Mouse (Mus musculus) heart, adult 18-20 months (tissue): ENCODE results near the gene Tmem94. TPM values are rescaled to one million over a fixed set of nuclear protein-coding genes. Genes with fewer than 3 reads are reported as not detected.
"Not testable (repeated sequence)": the region's sequence is repeated elsewhere in the genome, so short reads cannot be mapped to it uniquely, and the experiment has no call there.

Experiments used
- DNase-seq, 2 experiments: peaks; one replicate each; pipeline ENCODE4 v3.0.0; 2021 to 2022; ENCODE audit warnings: mixed read lengths in 1 of 2
- long read RNA-seq, 2 experiments: library from polyadenylated mRNA; stranded (forward); transcript quantifications; one replicate each; pipeline ENCODE4 v2.0.0; 2021
- total RNA-seq, 2 experiments: library from RNA; stranded (reverse); gene quantifications; 2 replicates each; pipeline ENCODE4 v1.2.3; 2021

The Tmem94 gene
- total RNA-seq: 100 to 1,000 TPM in 1 of 2 experiments, 10 to 100 TPM in 1; 96.6 to 104 TPM
- long read RNA-seq, experiment 1, partial matches to known transcripts: 10 of 13 reads
- long read RNA-seq, experiment 1, other reads (novel, unspliced or antisense): 3 of 13 reads
- long read RNA-seq, experiment 2, partial matches to known transcripts: 5 of 5 reads
- long read RNA-seq, experiment 2, other reads (novel, unspliced or antisense): 0 of 5 reads

DNA sequence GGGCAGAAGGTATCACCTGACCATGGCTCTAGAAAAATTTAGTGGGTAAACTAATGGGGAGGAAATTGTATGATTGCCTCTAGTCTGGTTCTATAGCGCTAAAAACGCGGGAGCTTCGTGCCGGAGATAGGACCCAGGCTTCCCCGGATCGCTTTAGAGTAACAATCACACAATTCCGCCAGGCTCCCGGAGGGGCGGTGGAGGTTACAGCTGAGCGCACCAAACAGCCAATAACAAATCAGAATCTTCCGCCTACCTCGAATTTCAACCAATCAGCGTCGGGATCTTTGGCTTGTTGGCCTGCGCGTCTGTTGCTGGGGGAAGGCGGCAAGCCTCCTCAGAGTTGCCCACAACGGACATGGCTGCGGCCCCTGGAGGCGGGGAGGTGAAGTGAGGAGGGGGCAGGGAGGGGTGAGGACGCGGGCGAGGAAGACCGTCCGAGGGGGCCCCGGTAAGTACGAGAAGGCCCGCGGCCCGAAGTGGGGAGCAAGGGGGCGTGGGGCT is at the start of gene Tmem94:
TSS of gene Tmem94 (plus strand) at position 331 of the 504 bp plus-strand sequence.
- DNase-seq: peak; percentile 98 to 99

DNA sequence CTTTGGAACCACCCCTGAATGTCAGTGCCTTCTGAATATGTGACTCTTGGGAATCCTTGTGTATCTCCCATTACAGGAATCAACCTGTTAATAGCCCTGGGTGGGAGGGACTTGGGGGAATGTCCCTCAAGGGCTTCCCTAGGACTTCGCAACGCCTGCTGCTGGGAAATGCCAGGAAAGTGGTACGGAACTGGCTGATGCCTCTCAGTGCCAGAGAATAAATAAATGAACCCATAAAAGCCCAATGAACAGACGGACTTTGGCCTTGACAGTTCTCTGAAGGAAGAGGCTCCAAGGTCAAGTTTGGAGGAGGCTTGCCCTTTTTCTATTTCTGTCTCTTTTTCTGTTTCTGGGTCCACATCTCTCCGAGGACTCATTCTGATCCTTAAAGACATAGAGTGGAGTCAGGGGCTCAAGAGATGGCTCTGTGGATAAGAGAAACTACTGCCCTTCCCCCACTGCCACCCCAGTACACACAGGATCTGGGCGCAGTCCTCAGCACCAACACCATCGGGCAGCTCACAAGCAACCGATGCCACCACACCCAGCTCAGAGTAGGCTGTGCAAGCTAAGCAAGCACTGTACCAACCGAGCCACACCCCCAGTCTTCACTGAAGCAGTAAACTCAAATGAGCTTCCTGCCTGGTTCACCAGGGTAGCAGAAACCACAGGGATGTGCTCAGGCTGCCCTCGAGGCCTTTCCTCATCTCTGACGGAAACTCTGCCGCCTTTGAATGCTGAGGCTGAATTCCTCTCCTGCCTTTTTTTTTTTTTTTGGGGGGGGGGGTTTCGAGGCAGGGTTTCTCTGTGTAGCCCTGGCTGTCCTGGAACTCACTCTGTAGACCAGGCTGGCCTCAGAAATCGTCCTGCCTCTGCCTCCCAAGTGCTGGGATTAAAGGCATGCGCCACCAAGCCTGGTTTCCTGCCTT is 48.6 kb upstream of the Tmem94 start:
- DNase-seq: no peak

DNA sequence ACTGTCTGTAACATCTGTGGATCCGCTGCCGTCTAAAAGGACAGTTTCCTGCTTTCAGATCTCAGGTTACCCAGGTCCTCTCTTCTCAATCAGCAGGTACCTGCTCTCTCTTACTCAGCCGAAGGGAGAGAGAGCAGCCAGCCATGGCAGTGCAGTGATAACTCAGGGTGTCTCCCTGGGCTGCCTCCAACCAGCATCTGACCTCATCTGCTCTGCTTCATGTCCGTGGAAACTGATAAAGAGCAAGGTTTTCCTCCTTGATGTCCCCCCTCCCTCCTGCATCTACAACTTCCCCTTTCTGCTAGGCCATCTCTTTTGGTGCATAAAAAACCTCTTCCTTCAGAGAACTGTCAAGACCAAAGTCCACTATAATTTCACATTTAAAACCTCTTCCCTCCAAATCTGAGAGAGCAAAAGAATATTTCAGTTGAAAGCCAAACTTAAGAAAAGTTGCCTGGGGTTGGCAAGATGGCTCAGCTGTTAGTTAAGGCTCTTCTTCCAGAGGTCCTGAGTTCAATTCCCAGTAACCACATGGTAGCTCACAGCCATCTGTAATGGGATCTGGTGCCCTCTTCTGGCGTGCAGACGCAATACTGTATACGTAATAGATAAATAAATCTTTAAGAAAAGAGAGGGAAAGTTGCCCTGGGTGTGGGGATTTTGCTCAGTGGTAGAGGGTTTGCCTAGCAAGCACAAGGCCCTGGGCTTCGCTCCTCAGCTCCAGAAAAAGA is 47.4 kb upstream of the Tmem94 start:
- DNase-seq: no peak

DNA sequence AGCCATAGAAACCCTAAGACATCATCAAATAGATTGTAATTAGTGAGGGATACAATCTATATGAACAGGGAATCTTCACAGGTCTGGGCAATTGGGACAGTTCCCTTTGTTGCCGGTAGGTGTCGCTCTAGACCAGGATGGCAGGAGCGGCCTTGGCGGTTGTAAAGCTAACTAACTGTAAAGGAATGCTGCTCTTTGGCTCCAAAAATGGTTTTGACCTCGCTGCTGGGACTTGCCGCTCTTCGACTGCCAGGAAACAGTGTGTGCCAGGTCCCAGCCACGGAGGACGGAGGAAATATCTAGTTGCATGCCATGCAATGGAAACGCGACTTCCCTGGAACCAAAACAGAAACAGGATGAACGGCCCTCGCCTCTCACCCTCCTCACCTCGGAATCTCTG is 42.6 kb upstream of the Tmem94 start:
- DNase-seq: peak; percentile 88 to 95

DNA sequence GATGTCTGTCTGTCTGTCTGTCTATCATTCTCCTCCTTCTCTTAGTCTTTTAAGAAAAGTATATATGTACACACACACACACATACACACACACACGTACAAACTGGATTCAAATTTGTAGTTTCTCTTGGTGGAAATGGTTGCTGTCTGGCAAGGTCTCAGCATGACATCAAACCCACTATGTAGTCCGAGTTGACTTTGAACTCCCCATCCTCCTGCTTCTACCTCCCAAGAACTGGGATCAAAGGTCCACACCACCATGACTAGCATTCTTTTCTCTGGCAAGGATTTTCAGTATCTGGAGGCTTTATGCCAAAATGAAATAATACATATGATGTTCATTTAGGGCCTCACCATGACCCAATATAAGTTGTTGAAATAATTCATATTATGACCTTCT is 42.0 kb upstream of the Tmem94 start:
- no peak for DNase-seq

- DNase-seq: no peak
Measured at GRCm38 (mm10) chr11:115734041-115734686, 31.1 kb upstream of the Tmem94 start.

DNA sequence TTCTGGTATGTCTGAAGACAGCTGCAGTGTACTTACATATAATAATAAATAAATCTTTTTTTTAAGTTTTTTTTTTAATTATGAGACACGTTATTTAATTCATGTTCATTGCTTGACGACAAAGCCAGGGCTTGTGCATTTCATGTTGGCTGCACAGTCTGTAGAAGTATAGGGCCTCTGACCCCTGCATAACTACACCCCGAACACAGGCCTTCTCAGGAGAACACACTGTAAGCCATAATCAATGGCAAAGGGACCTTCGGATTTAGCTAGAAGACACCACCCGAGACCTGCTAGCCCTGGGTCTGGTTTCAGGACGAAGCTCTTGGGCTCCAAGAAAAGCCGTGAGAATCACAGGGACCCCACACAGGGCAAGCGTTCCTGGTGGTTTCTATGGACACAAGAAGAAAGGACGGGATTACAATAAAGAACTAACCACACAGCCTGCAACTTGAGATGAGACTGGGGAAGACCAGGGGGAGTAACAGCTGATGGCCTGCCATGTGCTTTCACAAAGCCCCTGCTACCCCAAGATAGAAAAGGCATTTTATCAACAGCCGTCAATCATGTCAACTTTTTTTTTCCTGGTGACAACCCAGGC is 27.5 kb upstream of the Tmem94 start:
- DNase-seq: no peak

DNA sequence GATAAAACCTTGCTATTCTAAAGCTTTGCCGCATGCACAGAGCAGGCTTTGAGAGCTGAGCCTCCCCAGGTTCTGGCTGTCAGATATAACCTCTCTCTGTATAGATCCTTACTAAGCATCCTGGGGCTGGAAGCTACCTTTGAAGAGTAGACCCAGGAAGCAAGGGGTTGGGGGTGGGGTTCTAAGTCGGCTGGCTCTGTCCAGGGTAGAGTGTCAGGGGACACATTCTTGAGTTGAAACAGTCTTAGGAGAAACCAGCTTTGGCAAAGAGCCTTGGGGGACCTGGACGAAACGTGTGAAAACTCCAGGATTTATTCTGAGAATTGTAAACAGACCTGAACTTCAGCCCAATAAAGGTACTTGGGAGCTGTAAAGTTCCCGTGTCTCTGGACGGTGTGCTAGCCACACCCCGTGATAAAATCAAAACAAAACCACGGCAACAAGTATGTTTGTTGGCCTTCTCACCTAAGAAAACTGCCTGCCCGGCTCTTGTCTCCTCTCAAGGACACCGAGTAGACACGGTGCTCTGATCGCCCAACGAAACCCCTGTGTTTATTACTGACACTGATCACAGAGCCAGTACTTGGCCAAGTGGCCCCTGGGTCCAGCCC is 26.9 kb upstream of the Tmem94 start:
- DNase-seq: peak in 1 of 2 experiments; percentile 37

DNA sequence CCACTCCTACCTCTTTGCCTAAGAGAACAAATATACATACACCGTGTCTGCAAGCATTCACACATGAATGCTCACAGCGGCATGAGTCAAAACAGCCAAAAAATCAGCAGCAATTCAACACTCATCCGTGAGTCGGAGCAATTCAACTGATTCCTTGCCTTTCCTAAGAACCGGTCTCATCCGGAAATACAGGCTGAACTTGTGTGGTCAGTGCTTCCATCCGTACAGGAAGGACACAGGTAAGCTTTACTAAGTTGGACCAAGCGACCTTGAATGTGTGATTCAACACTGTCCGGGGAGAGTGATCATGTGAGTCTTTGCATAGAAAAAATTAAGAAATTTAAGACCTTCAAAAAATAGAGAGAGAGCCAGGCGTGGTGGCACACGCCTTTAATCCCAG is 24.2 kb upstream of the Tmem94 start:
- no peak for DNase-seq

DNA sequence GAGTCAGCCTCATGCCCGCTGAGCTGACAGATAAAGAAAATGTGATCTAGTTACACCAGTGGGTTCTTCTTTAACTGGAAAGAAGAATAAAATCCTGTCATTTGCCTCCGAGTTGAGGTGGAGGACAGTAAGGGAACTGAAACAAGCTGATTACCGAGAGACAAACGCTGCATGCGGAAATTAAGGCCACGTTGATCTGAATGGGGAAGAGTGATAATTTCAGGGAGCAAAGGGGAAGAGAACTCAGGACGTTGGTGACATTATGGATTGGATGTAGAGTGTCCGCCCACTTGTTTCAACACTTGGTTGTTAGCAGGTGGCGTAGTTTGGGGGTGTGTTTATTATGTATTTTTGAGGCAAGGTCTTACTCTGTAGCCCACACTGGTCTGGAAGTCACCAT is 22.3 kb upstream of the Tmem94 start:
- peak in 1 of 2 experiments; percentile 35 for DNase-seq

GRCm38 (mm10) chr11:115744385-115744784 is 20.8 kb upstream of the Tmem94 start:
- no peak for DNase-seq

GRCm38 (mm10) chr11:115746109-115746508 is 19.1 kb upstream of the Tmem94 start:
- no peak for DNase-seq

GRCm38 (mm10) chr11:115746762-115747161 is 18.5 kb upstream of the Tmem94 start:
- DNase-seq: no peak

DNA sequence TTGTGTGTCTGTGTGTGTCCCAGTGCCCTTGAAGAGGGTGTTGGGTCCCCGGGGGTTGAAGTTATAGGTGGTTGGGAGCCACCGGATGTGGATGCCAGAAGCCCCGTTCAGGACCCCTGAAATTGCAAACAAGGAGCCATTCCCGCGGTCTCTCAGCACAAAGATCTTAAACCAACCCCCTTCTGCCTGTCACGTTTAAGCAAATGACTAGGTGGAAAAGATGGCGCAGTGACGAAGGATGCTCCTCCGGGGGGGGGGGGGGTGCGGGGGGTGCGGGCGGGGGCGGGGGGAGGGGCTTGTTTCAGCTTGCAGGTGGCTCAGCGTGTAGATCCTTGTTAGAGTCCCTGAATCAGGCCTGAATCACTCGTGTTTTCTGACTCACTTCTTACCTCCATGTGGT is 17.9 kb upstream of the Tmem94 start:
- DNase-seq: no peak

DNA sequence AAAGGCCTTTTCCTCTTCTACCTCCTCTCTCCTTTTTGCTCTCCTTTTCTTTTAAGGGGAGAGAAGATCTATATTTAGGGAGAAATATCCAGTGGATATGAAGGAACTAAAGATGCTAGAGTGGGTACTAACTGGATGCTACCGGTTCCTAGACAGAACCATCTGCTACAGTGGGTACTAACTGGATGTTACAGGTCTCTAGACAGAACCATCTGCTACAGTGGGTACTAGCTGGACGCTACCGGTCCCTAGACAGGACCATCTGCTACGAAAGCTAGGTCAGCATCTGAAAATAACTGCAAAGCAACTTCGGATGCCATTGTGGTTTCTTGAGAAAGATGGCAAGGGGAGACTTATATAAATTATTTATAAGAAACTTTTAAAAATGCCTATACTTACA is 15.4 kb upstream of the Tmem94 start:
- no peak for DNase-seq

GRCm38 (mm10) chr11:115751725-115752124 is 13.5 kb upstream of the Tmem94 start:
- no peak for DNase-seq

DNA sequence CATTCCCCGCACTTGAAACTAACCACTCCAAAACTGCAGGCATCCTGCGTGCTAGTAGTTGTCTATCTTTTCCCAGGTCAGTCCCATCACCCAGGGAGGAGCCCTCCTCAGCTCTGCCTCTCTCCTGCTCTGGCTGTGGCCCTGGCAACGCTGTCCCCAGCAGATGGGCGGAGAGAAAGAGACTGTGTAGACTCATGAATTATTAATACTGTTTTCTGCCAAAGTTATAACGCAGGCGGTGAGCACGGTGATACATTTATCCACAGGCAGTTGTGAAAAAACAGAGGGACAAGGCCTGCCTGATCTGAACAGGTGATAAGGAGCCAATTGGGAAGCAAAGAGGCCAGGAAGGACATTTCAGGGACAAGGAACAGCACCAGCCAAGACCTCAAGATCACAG is 12.6 kb upstream of the Tmem94 start:
- DNase-seq: no peak

DNA sequence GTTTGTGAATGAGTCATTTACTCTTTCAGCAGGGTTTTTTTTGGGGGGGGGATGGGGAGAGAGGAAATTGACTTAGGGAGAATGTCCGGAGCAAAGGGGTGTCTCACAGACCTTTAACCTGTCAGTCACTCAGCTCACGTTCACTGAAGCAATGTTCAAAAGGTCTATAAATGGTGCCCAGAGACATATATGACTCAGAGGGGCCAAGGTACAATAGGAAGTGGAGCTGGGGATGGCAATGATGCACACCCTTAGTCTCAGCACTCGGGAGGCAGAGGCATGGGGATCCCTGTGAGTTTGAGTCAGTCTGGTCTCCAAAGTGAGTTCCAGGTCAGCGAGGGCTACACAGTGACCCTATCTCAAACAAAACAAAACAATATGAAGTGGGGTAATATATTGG is 11.7 kb upstream of the Tmem94 start:
- no peak for DNase-seq

- not testable (repeated sequence) for DNase-seq
Measured at GRCm38 (mm10) chr11:115762176-115762575, 3.1 kb upstream of the Tmem94 start.

GRCm38 (mm10) chr11:115764698-115765097 is 535 bp upstream of the Tmem94 start:
- no peak for DNase-seq

DNA sequence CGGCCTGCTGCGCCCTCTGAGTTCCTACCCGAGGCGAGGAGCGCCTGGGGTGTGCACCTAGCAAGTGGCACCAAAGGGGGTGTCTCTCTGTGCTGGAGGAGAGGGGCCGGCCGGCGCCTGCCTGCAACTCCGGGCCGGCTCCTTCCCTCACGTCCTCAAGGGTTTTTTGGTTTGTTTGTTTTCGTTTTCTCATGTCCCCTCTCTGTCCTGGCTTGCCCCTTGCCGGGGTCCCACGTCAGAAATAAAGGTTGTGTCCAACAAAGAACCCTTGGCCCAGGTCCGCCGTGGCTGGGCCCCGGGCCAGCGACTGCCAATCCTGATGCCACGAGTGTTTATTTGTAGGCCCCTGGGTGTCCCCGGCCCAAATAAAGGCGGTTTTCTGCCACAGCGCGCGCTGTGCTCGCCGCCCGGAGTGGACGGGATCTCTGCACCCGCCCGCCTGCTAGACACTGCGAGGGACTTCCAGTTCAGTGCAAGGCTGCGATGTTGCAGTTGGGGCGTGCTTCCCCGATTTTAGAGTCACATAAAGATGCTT is 441 bp downstream of the Tmem94 start:
- DNase-seq: peak in 1 of 2 experiments; percentile 82
